Mouse (Mus musculus): ENCODE results near the gene Eif2b5. TPM values are rescaled to one million over a fixed set of nuclear protein-coding genes. Genes with fewer than 3 reads are reported as not detected.
"Not testable (repeated sequence)": the region's sequence is repeated elsewhere in the genome, so short reads cannot be mapped to it uniquely, and the experiment has no call there.

Gene Eif2b5
- polyA plus RNA-seq (2015; fragmentation: Nextera tagmentation; extraction: Ambion mirVana) = 37.2 and 37.8 TPM in 2 replicates

GRCm38 (mm10) chr16:20498677-20499475 lies at the start of gene Eif2b5:
Gene Eif2b5 (plus strand): TSS chr16:20498817.
- H3K4me2 ChIP-seq (replicated peaks; ENCODE audit: low read depth) = peak within 1 kb of the TSS; percentile 89
- peaks cover 8% of the 10 kb centered on the region; the same call in 1 of the 2 replicates for H3K4me1 ChIP-seq (replicated peaks; ENCODE audit: control insufficient read depth, insufficient read depth, low read length)
- H3K36me3 ChIP-seq (ENCODE audit: control insufficient read depth, insufficient read depth) = peaks cover 29% of the 10 kb centered on the region
- WGBS = under 1% methylated on average over 49 of the region's 49 CpGs
- no peaks in the 10 kb centered on the region for H3K9me3 ChIP-seq (ENCODE audit: control insufficient read depth)
- ATAC-seq = peak; percentile 91
- peak within 1 kb of the TSS; percentile 88 for H3K9ac ChIP-seq (ENCODE audit: low read depth, low read length)
- peak within 1 kb of the TSS; percentile 35; the same call in 1 of the 2 replicates for H3K27ac ChIP-seq (ENCODE audit: low read depth, low read length)
- peak within 1 kb of the TSS; percentile 82 for H3K4me3 ChIP-seq (ENCODE audit: low read depth, low read length)
- no peaks in the 10 kb centered on the region for H3K27me3 ChIP-seq (replicated peaks; ENCODE audit: control insufficient read depth, insufficient read depth, low read length)
- peak; percentile 20; the same call in 1 of the 2 replicates for TF ChIP-seq CTCF (IDR thresholded peaks at IDR 0.05; ENCODE audit: low read depth)

- ATAC-seq = peak; percentile 69
- Histone ChIP-seq H3K4me3 (ENCODE audit: low read depth, low read length) (no peak overlapping the region), H3K4me2 (replicated peaks; ENCODE audit: low read depth) (no peak overlapping the region; the same call in 1 of the 2 replicates), H3K4me1 (replicated peaks; ENCODE audit: control insufficient read depth, insufficient read depth, low read length) (no peaks in the 10 kb centered on the region), H3K9me3 (ENCODE audit: control insufficient read depth) (no peaks in the 10 kb centered on the region), H3K27me3 (replicated peaks; ENCODE audit: control insufficient read depth, insufficient read depth, low read length) (no peaks in the 10 kb centered on the region), H3K27ac (ENCODE audit: low read depth, low read length) (no peak overlapping the region), H3K9ac (ENCODE audit: low read depth, low read length) (no peak overlapping the region), H3K36me3 (ENCODE audit: control insufficient read depth, insufficient read depth) (no peaks in the 10 kb centered on the region)
- 36% methylated on average over 6 of the region's 6 CpGs for WGBS
- TF ChIP-seq CTCF (IDR thresholded peaks at IDR 0.05; ENCODE audit: low read depth) = no peak
These were observed 46.8 kb upstream of the Eif2b5 start for GRCm38 (mm10) chr16:20451774-20452173.

DNA sequence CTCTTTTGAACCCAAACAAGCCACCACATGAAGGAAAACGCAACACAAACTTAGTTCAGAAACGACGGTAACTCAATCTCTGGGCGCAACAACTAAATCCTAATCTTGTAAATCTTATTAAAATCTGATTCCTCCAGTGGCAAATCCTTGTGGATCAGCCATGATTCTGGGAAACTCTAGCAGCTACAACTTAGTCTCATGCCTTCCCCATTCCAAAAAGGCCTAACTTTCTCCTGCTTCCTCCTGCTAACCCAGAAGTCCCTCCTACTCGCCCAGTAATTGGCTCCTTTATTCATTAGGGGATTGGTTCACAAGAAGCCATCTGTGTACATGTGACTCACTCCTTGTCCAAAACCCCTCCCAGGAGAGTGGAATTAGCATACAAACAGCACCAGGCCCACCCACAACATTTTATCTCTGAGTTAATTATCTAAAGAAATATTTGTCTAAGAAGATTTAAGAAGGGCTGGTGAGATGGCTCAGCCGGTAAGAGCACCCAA lies 44.4 kb upstream of the Eif2b5 start:
- Histone ChIP-seq H3K27ac (ENCODE audit: low read depth, low read length) (no peak overlapping the region), H3K9ac (ENCODE audit: low read depth, low read length) (no peak overlapping the region), H3K4me2 (replicated peaks; ENCODE audit: low read depth) (no peak overlapping the region), H3K27me3 (replicated peaks; ENCODE audit: control insufficient read depth, insufficient read depth, low read length) (no peaks in the 10 kb centered on the region), H3K9me3 (ENCODE audit: control insufficient read depth) (no peaks in the 10 kb centered on the region), H3K36me3 (ENCODE audit: control insufficient read depth, insufficient read depth) (no peaks in the 10 kb centered on the region), H3K4me1 (replicated peaks; ENCODE audit: control insufficient read depth, insufficient read depth, low read length) (no peaks in the 10 kb centered on the region), H3K4me3 (ENCODE audit: low read depth, low read length) (no peak overlapping the region)
- TF ChIP-seq CTCF (IDR thresholded peaks at IDR 0.05; ENCODE audit: low read depth) = no peak
- ATAC-seq = no peak
- WGBS = 93% methylated on average over 6 of the region's 6 CpGs

DNA sequence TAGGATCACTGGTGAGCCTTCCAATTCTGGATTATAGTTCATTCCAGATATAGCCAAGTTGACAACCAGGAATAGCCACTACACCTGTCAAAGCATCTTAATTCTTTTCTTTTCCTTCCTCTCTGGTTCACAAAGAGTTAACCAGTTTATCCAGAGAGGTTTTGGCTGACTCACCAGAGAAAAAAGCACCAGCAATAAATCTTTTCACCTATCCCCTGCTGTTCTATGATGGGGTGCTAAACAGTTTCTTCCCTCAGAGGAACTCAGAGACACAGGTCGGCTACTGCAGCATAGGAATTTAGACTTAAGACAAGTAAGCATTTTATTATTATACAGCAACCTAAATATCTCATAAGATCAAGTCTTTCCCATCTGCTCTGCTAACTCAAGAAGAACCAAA lies 42.5 kb upstream of the Eif2b5 start:
- WGBS = 0% methylated on average over 1 of the region's 1 CpGs
- Histone ChIP-seq H3K9ac (ENCODE audit: low read depth, low read length) (no peak overlapping the region), H3K4me1 (replicated peaks; ENCODE audit: control insufficient read depth, insufficient read depth, low read length) (no peaks in the 10 kb centered on the region), H3K27ac (ENCODE audit: low read depth, low read length) (no peak overlapping the region), H3K36me3 (ENCODE audit: control insufficient read depth, insufficient read depth) (no peaks in the 10 kb centered on the region), H3K9me3 (ENCODE audit: control insufficient read depth) (no peaks in the 10 kb centered on the region), H3K4me3 (ENCODE audit: low read depth, low read length) (no peak overlapping the region), H3K4me2 (replicated peaks; ENCODE audit: low read depth) (no peak overlapping the region), H3K27me3 (replicated peaks; ENCODE audit: control insufficient read depth, insufficient read depth, low read length) (no peaks in the 10 kb centered on the region)
- no peak for TF ChIP-seq CTCF (IDR thresholded peaks at IDR 0.05; ENCODE audit: low read depth)
- no peak for ATAC-seq

- not testable (repeated sequence) for H3K4me2 ChIP-seq (replicated peaks; ENCODE audit: low read depth); H3K36me3 ChIP-seq (ENCODE audit: control insufficient read depth, insufficient read depth); H3K27me3 ChIP-seq (replicated peaks; ENCODE audit: control insufficient read depth, insufficient read depth, low read length); H3K9me3 ChIP-seq (ENCODE audit: control insufficient read depth); H3K4me3 ChIP-seq (ENCODE audit: low read depth, low read length); H3K4me1 ChIP-seq (replicated peaks; ENCODE audit: control insufficient read depth, insufficient read depth, low read length); H3K9ac ChIP-seq (ENCODE audit: low read depth, low read length); ATAC-seq; H3K27ac ChIP-seq (ENCODE audit: low read depth, low read length)
- WGBS = 84% methylated on average over 5 of the region's 5 CpGs
These were observed 39.9 kb upstream of the Eif2b5 start for GRCm38 (mm10) chr16:20458736-20459135.

- Histone ChIP-seq H3K4me1 (replicated peaks; ENCODE audit: control insufficient read depth, insufficient read depth, low read length) (no peaks in the 10 kb centered on the region), H3K9me3 (ENCODE audit: control insufficient read depth) (no peaks in the 10 kb centered on the region), H3K27me3 (replicated peaks; ENCODE audit: control insufficient read depth, insufficient read depth, low read length) (no peaks in the 10 kb centered on the region), H3K4me2 (replicated peaks; ENCODE audit: low read depth) (no peak overlapping the region), H3K4me3 (ENCODE audit: low read depth, low read length) (no peak overlapping the region), H3K9ac (ENCODE audit: low read depth, low read length) (no peak overlapping the region), H3K27ac (ENCODE audit: low read depth, low read length) (no peak overlapping the region), H3K36me3 (ENCODE audit: control insufficient read depth, insufficient read depth) (no peaks in the 10 kb centered on the region)
- no peak for TF ChIP-seq CTCF (IDR thresholded peaks at IDR 0.05; ENCODE audit: low read depth)
- ATAC-seq = no peak
These were observed 33.9 kb upstream of the Eif2b5 start for GRCm38 (mm10) chr16:20464725-20465124.

All from intestine, postnatal 0 days (tissue).